In the genomic region with DNA sequence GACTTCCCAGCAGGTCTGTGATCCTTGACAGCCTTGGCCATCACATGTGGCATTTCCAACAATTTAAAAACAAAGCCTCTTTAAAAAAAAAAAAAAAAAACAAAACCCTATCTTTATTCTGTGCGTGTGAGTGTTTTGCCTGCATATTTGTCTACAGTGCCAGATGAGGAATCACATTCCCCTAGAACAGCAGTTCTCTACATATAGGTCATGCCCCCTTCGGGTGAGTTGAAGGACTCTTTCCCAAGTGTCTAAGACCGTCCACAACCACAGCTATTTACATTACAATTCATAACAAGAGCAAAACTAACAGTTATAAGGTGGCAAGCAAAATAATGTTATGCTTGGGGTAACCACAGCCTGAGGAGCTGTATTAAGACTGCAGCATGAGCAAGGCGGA, we compare ENCODE assay signal across 36 mouse cellular contexts.
"Had no signal": no experiment of that assay in that cellular context is flagged by ENCODE, and none has a peak within 500 bp of the region (broad histone marks: within the 10 kb centered on the region; RNA-seq: fewer than 3 reads in every experiment).

No protein-coding gene starts in this region.

- H3K9me3 ChIP-seq: heart, embryonic 15.5 days; hindbrain, embryonic 12.5 days; hindbrain, embryonic 13.5 days; hindbrain, embryonic 15.5 days; intestine, embryonic 15.5 days; kidney, embryonic 15.5 days had no signal

- ATAC-seq: hindbrain, embryonic 16.5 days; hindbrain, postnatal 0 days; inflammation-experienced regulatory T-cells, adult 6 months; intestine, embryonic 15.5 days; intestine, embryonic 16.5 days; intestine, postnatal 0 days had no signal

- H3K27ac ChIP-seq: heart, adult 2 months; heart, embryonic 10.5 days; heart, embryonic 13.5 days; heart, embryonic 15.5 days; hindbrain, embryonic 10.5 days; hindbrain, embryonic 12.5 days; hindbrain, embryonic 13.5 days; hindbrain, embryonic 14.5 days; hindbrain, embryonic 15.5 days; hindbrain, postnatal 0 days; intestine, embryonic 15.5 days; kidney, embryonic 15.5 days; kidney, postnatal 0 days; layer of hippocampus, adult 2 months had no signal

- H3K27me3 ChIP-seq: heart, embryonic 12.5 days; heart, embryonic 13.5 days; heart, embryonic 15.5 days; hindbrain, embryonic 12.5 days; hindbrain, embryonic 13.5 days; hindbrain, embryonic 15.5 days; intestine, embryonic 15.5 days; kidney, embryonic 15.5 days had no signal

- DNase-seq: heart, adult 18-20 months; heart, adult 2 months; heart, postnatal 10 days; heart, postnatal 14 days; heart, postnatal 36 days; heart, postnatal 4 days; kidney, adult 11 months; kidney, adult 18-20 months; kidney, adult 2 months; kidney, adult 8-10 months; kidney, adult 9 months; kidney, postnatal 10 days; kidney, postnatal 14 days; kidney, postnatal 25 days; kidney, postnatal 36 days; kidney, postnatal 4 days; layer of hippocampus, adult 9-11 months had no signal

- H3K4me2 ChIP-seq: heart, embryonic 11.5 days; heart, embryonic 12.5 days; heart, embryonic 13.5 days; heart, embryonic 15.5 days; hindbrain, embryonic 12.5 days; hindbrain, embryonic 13.5 days; hindbrain, embryonic 14.5 days; hindbrain, embryonic 15.5 days; intestine, embryonic 15.5 days; kidney, embryonic 15.5 days had no signal

- H3K4me3 ChIP-seq: heart, adult 2 months; heart, embryonic 10.5 days; heart, embryonic 12.5 days; heart, embryonic 13.5 days; heart, embryonic 15.5 days; hindbrain, embryonic 10.5 days; hindbrain, embryonic 12.5 days; hindbrain, embryonic 13.5 days; hindbrain, embryonic 15.5 days; intestine, embryonic 15.5 days; kidney, embryonic 15.5 days; layer of hippocampus, adult 2 months had no signal

- H3K4me1 ChIP-seq: hindbrain, embryonic 10.5 days; hindbrain, embryonic 12.5 days; hindbrain, embryonic 13.5 days; hindbrain, embryonic 15.5 days; intestine, embryonic 15.5 days; kidney, embryonic 15.5 days had no signal

- H3K9ac ChIP-seq: heart, embryonic 12.5 days; heart, embryonic 13.5 days; heart, embryonic 15.5 days; hindbrain, embryonic 12.5 days; hindbrain, embryonic 13.5 days; hindbrain, embryonic 14.5 days; hindbrain, embryonic 15.5 days; intestine, embryonic 15.5 days; kidney, embryonic 15.5 days had no signal
